Comparison of ENCODE assay signal across 18 mouse cellular contexts in the genomic region with DNA sequence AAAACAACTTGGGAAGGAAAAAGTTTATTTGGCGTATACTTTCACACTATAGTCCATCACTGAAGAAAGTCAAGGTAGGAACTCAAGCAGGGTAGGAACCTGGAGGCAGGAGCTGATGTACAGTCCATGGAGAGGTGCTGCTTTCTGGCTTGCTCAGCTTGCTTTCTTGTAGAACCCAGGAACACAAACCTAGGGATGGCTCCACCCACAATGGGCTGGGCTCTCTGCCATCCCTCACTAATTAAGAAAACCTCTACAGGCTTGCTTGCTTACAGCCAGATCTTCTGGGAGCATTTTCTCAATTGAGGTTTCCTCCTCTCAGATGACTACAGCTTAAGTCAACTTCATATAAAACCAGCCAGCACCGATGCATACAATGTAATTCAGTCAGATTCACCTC.
"Had no signal": no experiment of that assay in that cellular context is flagged by ENCODE, and none has a peak within 500 bp of the region (broad histone marks: within the 10 kb centered on the region; RNA-seq: fewer than 3 reads in every experiment).

No protein-coding gene starts in this region.

- DNase-seq: kidney, postnatal 10 days; liver; lung, adult 18-20 months; lung, postnatal 14 days; lung, postnatal 4 days; midbrain, embryonic 14.5 days; right cerebral cortex, postnatal 14 days; spleen, adult 18-20 months; thymus, postnatal 25 days had no signal

- H3K27me3 ChIP-seq: limb, embryonic 13.5 days; liver, embryonic 12.5 days; liver, embryonic 15.5 days; lung, embryonic 15.5 days; stomach, embryonic 15.5 days had no signal

- ATAC-seq: intestine, postnatal 0 days; liver, embryonic 12.5 days had no signal

- H3K9me3 ChIP-seq: limb, embryonic 10.5 days; limb, embryonic 13.5 days; liver, embryonic 12.5 days; liver, embryonic 15.5 days; lung, embryonic 15.5 days; stomach, embryonic 15.5 days had no signal

- H3K36me3 ChIP-seq: limb, embryonic 10.5 days; limb, embryonic 13.5 days; liver, embryonic 12.5 days; liver, embryonic 15.5 days; lung, embryonic 15.5 days; stomach, embryonic 15.5 days had no signal

- H3K4me2 ChIP-seq: limb, embryonic 13.5 days; liver, embryonic 12.5 days; liver, embryonic 15.5 days; lung, embryonic 15.5 days; midbrain, embryonic 11.5 days; stomach, embryonic 15.5 days had no signal

- H3K4me1 ChIP-seq: liver, embryonic 12.5 days; liver, embryonic 15.5 days; lung, embryonic 15.5 days; stomach, embryonic 15.5 days had no signal

- H3K4me3 ChIP-seq: limb, embryonic 10.5 days; limb, embryonic 13.5 days; liver, embryonic 12.5 days; liver, embryonic 15.5 days; lung, embryonic 15.5 days; myocyte; stomach, embryonic 15.5 days had no signal

- H3K9ac ChIP-seq: limb, embryonic 13.5 days; liver, embryonic 12.5 days; liver, embryonic 15.5 days; lung, embryonic 15.5 days; stomach, embryonic 15.5 days had no signal

- H3K27ac ChIP-seq: limb, embryonic 10.5 days; limb, embryonic 13.5 days; liver, embryonic 12.5 days; liver, embryonic 15.5 days; lung, embryonic 15.5 days; stomach, embryonic 15.5 days had no signal
